Mouse (Mus musculus): Measurements from ENCODE around the gene Gm11213.

- TF ChIP-seq POLR2A (IDR thresholded peaks at IDR 0.05; ENCODE audit: extremely low read depth, insufficient read depth, low read length) (no peak), CTCF (IDR thresholded peaks at IDR 0.05; ENCODE audit: low read depth, low read length) (no peak)
Measured at GRCm38 (mm10) chr4:63590538-63590937, 14.5 kb downstream of the Gm11213 start.

Measured in liver, adult 2 months (tissue).